Mouse (Mus musculus) liver, embryonic 11.5 days (tissue): ENCODE results near the gene Cox7a2l. TPM values are rescaled to one million over a fixed set of nuclear protein-coding genes. Genes with fewer than 3 reads are reported as not detected.

Experiments used
- ATAC-seq: fragments of 200-750 bp; cut with Nextera tagmentation; replicated peaks from 2 replicates; pipeline ENCODE4 v1.8.0; 2017; ENCODE audit warnings: moderate number of reproducible peaks, mild to moderate bottlenecking, moderate TSS enrichment, moderate library complexity; ENCODE audit not compliant: low FRiP score
- DNase-seq: peaks from one replicate; pipeline ENCODE4 v3.0.0-alpha.2; 2017; ENCODE audit warnings: low spot score
- H3K27ac ChIP-seq: fragments of 300-500 bp; sonication (generic); 2 replicates; pipeline ENCODE4 v1.5.1; 2014; ENCODE audit warnings: mild to moderate bottlenecking, low read depth, low read length, control low read depth
- H3K27me3 ChIP-seq: fragments of 300-500 bp; sonication (generic); replicated peaks from 2 replicates; pipeline ENCODE4 v1.6.1; 2014; ENCODE audit warnings: low read length, mixed read lengths; ENCODE audit not compliant: control insufficient read depth, insufficient read depth
- H3K36me3 ChIP-seq: fragments of 300-500 bp; sonication (generic); 2 replicates; pipeline ENCODE4 v1.6.1; 2014; ENCODE audit warnings: mild to moderate bottlenecking, low read length, moderate library complexity, mixed read lengths; ENCODE audit not compliant: control insufficient read depth, insufficient read depth
- H3K4me1 ChIP-seq: fragments of 300-500 bp; sonication (generic); replicated peaks from 2 replicates; pipeline ENCODE4 v1.6.1; 2014; ENCODE audit warnings: low read length, mixed read lengths; ENCODE audit not compliant: control insufficient read depth, insufficient read depth
- H3K4me2 ChIP-seq: fragments of 300-500 bp; sonication (generic); 2 replicates; pipeline ENCODE4 v1.6.1; 2014; ENCODE audit warnings: mild to moderate bottlenecking, control low read depth, moderate library complexity
- H3K4me3 ChIP-seq: fragments of 300-500 bp; sonication (generic); 2 replicates; pipeline ENCODE4 v1.5.1; 2014; ENCODE audit warnings: low read depth, low read length, control low read depth
- H3K9ac ChIP-seq: fragments of 300-500 bp; sonication (generic); 2 replicates; pipeline ENCODE4 v1.6.1; 2014; ENCODE audit warnings: low read depth, low read length, control low read depth
- H3K9me3 ChIP-seq: fragments of 300-500 bp; sonication (generic); 2 replicates; pipeline ENCODE4 v1.6.1; 2016; ENCODE audit warnings: low read length, inconsistent platforms, mixed read lengths; ENCODE audit not compliant: control insufficient read depth
- WGBS: fragments of 180-500 bp; shearing (Covaris S2); extraction: QIAGEN DNeasy Blood & Tissue Kit; methylation state at CpG from one replicate; pipeline ENCODE4 v1.1.7; 2014; 5-methylcytosine and 5-hydroxymethylcytosine counted together
- polyA plus RNA-seq: library from polyadenylated mRNA; unstranded; fragments of >200 nt; fragmentation: Nextera tagmentation; extraction: Ambion mirVana; gene quantifications from 2 replicates; pipeline ENCODE4 v1.2.1, GENCODE M21; 2014

Gene Cox7a2l
- polyA plus RNA-seq = 134 and 136 TPM in 2 replicates

- Histone ChIP-seq H3K9ac (no peak within 1 kb of the TSS), H3K36me3 (no peaks in the 10 kb centered on the region; the same call in 1 of the 2 replicates), H3K27ac (no peak within 1 kb of the TSS), H3K9me3 (no peaks in the 10 kb centered on the region; the same call in 1 of the 2 replicates), H3K4me1 (peaks cover 15% of the 10 kb centered on the region), H3K4me2 (no peak within 1 kb of the TSS), H3K27me3 (no peaks in the 10 kb centered on the region), H3K4me3 (no peak within 1 kb of the TSS)
- no peak for DNase-seq
- ATAC-seq = no peak
- WGBS = 89% methylated on average over 8 of the region's 8 CpGs
Observed at GRCm38 (mm10) chr17:83517280-83518015, at the start of gene Cox7a2l. Gene Cox7a2l (minus strand): TSS chr17:83517330.

- ATAC-seq = no peak
- no peak overlapping the region for H3K4me2 ChIP-seq
- DNase-seq = no peak
- H3K4me3 ChIP-seq = no peak overlapping the region
- no peak overlapping the region for H3K9ac ChIP-seq
- 67% methylated on average over 4 of the region's 4 CpGs for WGBS
- no peak overlapping the region for H3K27ac ChIP-seq
- no peaks in the 10 kb centered on the region for H3K9me3 ChIP-seq
- H3K27me3 ChIP-seq = no peaks in the 10 kb centered on the region
- no peaks in the 10 kb centered on the region for H3K36me3 ChIP-seq
- H3K4me1 ChIP-seq = peaks cover 10% of the 10 kb centered on the region
Observed at GRCm38 (mm10) chr17:83565506-83565905, 48.4 kb upstream of the Cox7a2l start.

GRCm38 (mm10) chr17:83564119-83564820 is 47.1 kb upstream of the Cox7a2l start:
- Histone ChIP-seq H3K9ac (no peak overlapping the region), H3K9me3 (no peaks in the 10 kb centered on the region), H3K27me3 (no peaks in the 10 kb centered on the region), H3K27ac (no peak overlapping the region), H3K4me2 (peak overlapping the region; percentile 42), H3K36me3 (no peaks in the 10 kb centered on the region), H3K4me3 (no peak overlapping the region), H3K4me1 (peaks cover 10% of the 10 kb centered on the region)
- ATAC-seq (no peak), DNase-seq (no peak)
- 50% methylated on average over 12 of the region's 12 CpGs for WGBS

GRCm38 (mm10) chr17:83563703-83564111 is 46.6 kb upstream of the Cox7a2l start:
- ATAC-seq (no peak), DNase-seq (no peak)
- no peak overlapping the region for H3K4me3 ChIP-seq
- H3K4me1 ChIP-seq = peaks cover 10% of the 10 kb centered on the region
- no peaks in the 10 kb centered on the region for H3K27me3 ChIP-seq
- no peak overlapping the region for H3K9ac ChIP-seq
- WGBS = 45% methylated on average over 10 of the region's 10 CpGs
- H3K4me2 ChIP-seq = peak overlapping the region; percentile 42
- H3K27ac ChIP-seq = no peak overlapping the region
- no peaks in the 10 kb centered on the region for H3K36me3 ChIP-seq
- H3K9me3 ChIP-seq = no peaks in the 10 kb centered on the region

GRCm38 (mm10) chr17:83562153-83563010 is 45.3 kb upstream of the Cox7a2l start:
- H3K4me3 ChIP-seq = no peak overlapping the region
- H3K27me3 ChIP-seq = no peaks in the 10 kb centered on the region
- no peak overlapping the region for H3K9ac ChIP-seq
- H3K27ac ChIP-seq = peak overlapping the region; percentile 55; the same call in 1 of the 2 replicates
- H3K36me3 ChIP-seq = no peaks in the 10 kb centered on the region
- 70% methylated on average over 5 of the region's 5 CpGs for WGBS
- DNase-seq (no peak), ATAC-seq (peak; percentile 96)
- H3K9me3 ChIP-seq = no peaks in the 10 kb centered on the region
- peaks cover 10% of the 10 kb centered on the region for H3K4me1 ChIP-seq
- H3K4me2 ChIP-seq = no peak overlapping the region

- Histone ChIP-seq H3K27me3 (no peaks in the 10 kb centered on the region), H3K36me3 (no peaks in the 10 kb centered on the region), H3K9me3 (no peaks in the 10 kb centered on the region), H3K4me2 (no peak overlapping the region), H3K4me1 (peaks cover 4% of the 10 kb centered on the region), H3K9ac (no peak overlapping the region), H3K27ac (no peak overlapping the region), H3K4me3 (no peak overlapping the region)
- ATAC-seq = no peak
- DNase-seq = no peak
- 84% methylated on average over 8 of the region's 8 CpGs for WGBS
Observed at GRCm38 (mm10) chr17:83559081-83559480, 42.0 kb upstream of the Cox7a2l start.

- no peak for ATAC-seq
- no peak overlapping the region for H3K4me2 ChIP-seq
- no peak overlapping the region for H3K27ac ChIP-seq
- no peaks in the 10 kb centered on the region for H3K27me3 ChIP-seq
- DNase-seq = no peak
- no peaks in the 10 kb centered on the region for H3K36me3 ChIP-seq
- WGBS = 69% methylated on average over 11 of the region's 11 CpGs
- H3K9me3 ChIP-seq = no peaks in the 10 kb centered on the region
- no peak overlapping the region for H3K9ac ChIP-seq
- H3K4me1 ChIP-seq = no peaks in the 10 kb centered on the region
- H3K4me3 ChIP-seq = no peak overlapping the region
Observed at GRCm38 (mm10) chr17:83555836-83556235, 38.7 kb upstream of the Cox7a2l start.

GRCm38 (mm10) chr17:83554997-83555396 is 37.9 kb upstream of the Cox7a2l start:
- no peak overlapping the region for H3K4me2 ChIP-seq
- no peaks in the 10 kb centered on the region for H3K36me3 ChIP-seq
- WGBS = 88% methylated on average over 7 of the region's 7 CpGs
- no peak for DNase-seq
- H3K27ac ChIP-seq = no peak overlapping the region
- ATAC-seq = no peak
- no peak overlapping the region for H3K9ac ChIP-seq
- H3K27me3 ChIP-seq = no peaks in the 10 kb centered on the region
- no peaks in the 10 kb centered on the region for H3K9me3 ChIP-seq
- H3K4me3 ChIP-seq = no peak overlapping the region
- H3K4me1 ChIP-seq = no peaks in the 10 kb centered on the region
